Mouse (Mus musculus): Measurements from ENCODE around the gene Trak1.

DNA sequence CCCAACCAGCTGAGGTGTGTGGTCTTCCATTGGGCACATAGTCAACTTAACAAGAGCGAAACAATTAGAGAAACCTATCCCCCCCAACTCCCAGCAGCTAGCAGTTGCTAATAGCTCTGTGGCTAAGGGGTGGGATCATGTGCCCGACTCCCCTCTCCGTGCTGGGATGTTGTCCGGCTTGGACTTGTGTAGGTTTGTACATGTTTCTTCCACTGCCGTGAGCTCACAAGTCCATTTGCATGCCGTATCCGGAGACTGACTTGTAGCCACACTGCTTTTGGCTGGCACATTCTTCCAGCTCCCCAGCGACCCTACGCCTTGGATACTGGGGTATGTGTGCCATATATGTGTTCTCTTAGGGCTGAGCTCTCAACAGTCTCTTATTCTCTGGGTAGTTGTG lies 55.4 kb downstream of the Trak1 start:
- TF ChIP-seq POLR2A (IDR thresholded peaks at IDR 0.05; ENCODE audit: control insufficient read depth, low read depth, low read length) (no peak), CTCF (IDR thresholded peaks at IDR 0.05; ENCODE audit: control insufficient read depth, insufficient read depth, insufficient replicate concordance, low read depth, low read length) (no peak)
